Mouse (Mus musculus) forebrain, embryonic 14.5 days (tissue): Measurements from ENCODE around the gene Focad. TPM values are rescaled to one million over a fixed set of nuclear protein-coding genes. Genes with fewer than 3 reads are reported as not detected.

Experiments used
- ATAC-seq: fragments of 200-750 bp; cut with Nextera tagmentation; 2 replicates; pipeline ENCODE4 v1.8.0; 2017; ENCODE audit warnings: mild to moderate bottlenecking, moderate library complexity
- DNase-seq: peaks from one replicate; pipeline ENCODE4 v3.0.0-alpha.2; 2015; ENCODE audit warnings: low spot score
- H3K27ac ChIP-seq: fragments of 300-500 bp; sonication (generic); 2 replicates; pipeline ENCODE4 v1.5.1; 2014; ENCODE audit warnings: low read depth, mild to moderate bottlenecking, control low read depth, low read length, moderate library complexity
- H3K27me3 ChIP-seq: fragments of 300-500 bp; sonication (generic); replicated peaks from 2 replicates; pipeline ENCODE4 v1.6.1; 2014; ENCODE audit warnings: low read length, control low read depth, mixed read lengths; ENCODE audit not compliant: control insufficient read depth, insufficient read depth
- H3K36me3 ChIP-seq: fragments of 300-500 bp; sonication (generic); 2 replicates; pipeline ENCODE4 v1.6.1; 2014; ENCODE audit warnings: low read length, control low read depth; ENCODE audit not compliant: control insufficient read depth, insufficient read depth
- H3K4me1 ChIP-seq: fragments of 300-500 bp; sonication (generic); 2 replicates; pipeline ENCODE4 v1.6.1; 2014; ENCODE audit warnings: antibody characterized with exemption, low read length, control low read depth; ENCODE audit not compliant: control insufficient read depth, insufficient read depth
- H3K4me2 ChIP-seq: fragments of 300-500 bp; sonication (generic); 2 replicates; pipeline ENCODE4 v1.6.1; 2014; ENCODE audit warnings: mild to moderate bottlenecking, control low read depth, low read length
- H3K4me3 ChIP-seq: fragments of 300-500 bp; sonication (generic); 2 replicates; pipeline ENCODE4 v1.5.1; 2014; ENCODE audit warnings: low read depth, low read length, control low read depth
- H3K9ac ChIP-seq: fragments of 300-500 bp; sonication (generic); 2 replicates; pipeline ENCODE4 v1.6.1; 2014; ENCODE audit warnings: mild to moderate bottlenecking, low read length, control low read depth, moderate library complexity
- H3K9me3 ChIP-seq: fragments of 300-500 bp; sonication (generic); replicated peaks from 2 replicates; pipeline ENCODE4 v1.6.1; 2016; ENCODE audit warnings: low read length, control low read depth, mixed read lengths; ENCODE audit not compliant: control insufficient read depth
- WGBS: fragments of 180-500 bp; shearing (Covaris S2); extraction: QIAGEN DNeasy Blood & Tissue Kit; methylation state at CpG from one replicate; pipeline ENCODE4 v1.1.7; 2014; 5-methylcytosine and 5-hydroxymethylcytosine counted together
- polyA plus RNA-seq: library from polyadenylated mRNA; unstranded; fragments of >200 nt; fragmentation: Nextera tagmentation; extraction: Ambion mirVana; gene quantifications from 2 replicates; pipeline ENCODE4 v1.2.1, GENCODE M21; 2014

The Focad gene
- polyA plus RNA-seq, 1 experiment from 2014 or later = 20.1 TPM

DNA sequence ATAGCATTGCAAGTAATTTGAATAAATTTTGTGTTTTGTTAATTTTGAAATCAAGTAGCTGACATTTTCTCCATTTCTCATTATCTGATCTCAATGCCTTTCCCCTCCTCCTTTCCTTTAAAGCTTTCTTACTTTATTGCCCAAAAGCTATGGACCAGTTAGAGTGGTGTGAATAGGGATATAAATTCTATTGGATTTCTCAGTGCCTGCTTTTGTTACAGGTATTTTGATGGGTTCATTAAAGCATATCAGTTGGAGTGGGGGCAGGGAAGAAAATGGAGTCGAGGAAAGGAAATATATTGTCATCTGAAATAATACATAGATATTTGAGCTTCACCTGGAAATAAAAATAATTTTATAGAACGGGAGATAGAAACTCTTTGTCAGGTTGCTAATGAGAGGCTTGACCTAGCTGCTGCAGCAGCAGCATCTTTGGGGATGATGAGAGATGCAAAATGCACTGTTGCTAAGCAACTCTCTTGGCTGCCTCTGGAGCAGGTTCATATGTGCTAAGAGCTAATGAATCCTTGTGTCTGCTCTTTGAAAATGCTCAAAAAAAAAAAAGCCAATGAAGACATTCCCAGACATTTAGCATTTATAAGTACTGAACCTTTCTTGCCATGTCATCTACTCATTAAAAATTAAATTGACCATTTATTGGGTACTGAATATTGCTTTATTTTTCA is 116.9 kb downstream of the Focad start:
- no peaks in the 10 kb centered on the region for H3K9me3 ChIP-seq
- WGBS = 29% methylated on average over 2 of the region's 2 CpGs
- no peak overlapping the region for H3K4me3 ChIP-seq
- DNase-seq (peak; percentile 93), ATAC-seq (peak; percentile 72)
- H3K4me2 ChIP-seq = peak overlapping the region; percentile 22; the same call in 1 of the 2 replicates
- peak overlapping the region; percentile 87 for H3K27ac ChIP-seq
- H3K9ac ChIP-seq = 0 out of 2 replicates have a peak overlapping the region, but pooled peaks have one; percentile 8
- H3K27me3 ChIP-seq = no peaks in the 10 kb centered on the region
- peaks cover 27% of the 10 kb centered on the region; the same call in 1 of the 2 replicates for H3K4me1 ChIP-seq
- H3K36me3 ChIP-seq = no peaks in the 10 kb centered on the region

DNA sequence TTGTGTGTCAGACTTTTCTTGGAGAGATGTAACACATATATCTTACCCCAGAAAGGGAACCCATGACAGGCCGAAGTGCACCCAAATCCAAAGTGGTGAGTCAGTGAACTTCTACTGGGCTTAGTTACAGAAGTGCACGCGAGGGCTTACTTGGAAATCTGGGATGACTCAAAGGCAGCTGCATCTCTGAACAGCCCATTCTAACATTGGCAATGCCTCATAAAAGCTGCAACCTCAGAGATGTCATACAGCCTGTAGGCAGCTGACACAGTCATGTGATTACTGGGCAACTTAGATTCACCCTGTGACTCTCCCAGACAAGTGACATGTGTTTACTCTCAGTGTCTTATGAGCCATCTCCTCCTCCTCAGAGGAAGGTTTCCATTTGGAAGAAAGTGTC is 119.5 kb downstream of the Focad start:
- peaks cover 20% of the 10 kb centered on the region; the same call in 1 of the 2 replicates for H3K4me1 ChIP-seq
- H3K36me3 ChIP-seq = no peaks in the 10 kb centered on the region
- H3K9ac ChIP-seq = no peak overlapping the region
- no peak for DNase-seq
- ATAC-seq = no peak
- 98% methylated on average over 3 of the region's 3 CpGs for WGBS
- no peak overlapping the region for H3K4me2 ChIP-seq
- H3K27ac ChIP-seq = no peak overlapping the region
- H3K4me3 ChIP-seq = no peak overlapping the region
- no peaks in the 10 kb centered on the region for H3K27me3 ChIP-seq
- no peaks in the 10 kb centered on the region for H3K9me3 ChIP-seq

DNA sequence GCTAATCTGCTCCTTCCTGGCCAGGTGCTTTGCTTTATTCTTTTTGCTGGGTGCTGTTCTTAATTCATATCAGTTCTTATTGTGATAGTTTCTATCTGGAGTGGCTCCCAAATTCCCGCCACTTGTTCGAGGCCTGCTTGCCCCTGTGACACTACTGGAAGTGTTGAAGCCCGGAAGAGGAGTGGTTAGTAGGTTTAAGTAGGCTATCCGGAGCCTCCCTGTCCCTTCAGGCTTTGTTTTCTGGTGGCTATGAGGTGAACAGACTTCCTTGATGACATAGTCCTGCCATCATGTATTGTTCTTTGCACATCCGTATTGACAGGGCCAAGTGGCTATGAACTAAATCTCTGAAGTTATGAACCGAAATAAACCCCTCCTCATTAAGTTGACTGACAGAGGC is 123.9 kb downstream of the Focad start:
- DNase-seq (no peak), ATAC-seq (no peak)
- no peak overlapping the region for H3K9ac ChIP-seq

DNA sequence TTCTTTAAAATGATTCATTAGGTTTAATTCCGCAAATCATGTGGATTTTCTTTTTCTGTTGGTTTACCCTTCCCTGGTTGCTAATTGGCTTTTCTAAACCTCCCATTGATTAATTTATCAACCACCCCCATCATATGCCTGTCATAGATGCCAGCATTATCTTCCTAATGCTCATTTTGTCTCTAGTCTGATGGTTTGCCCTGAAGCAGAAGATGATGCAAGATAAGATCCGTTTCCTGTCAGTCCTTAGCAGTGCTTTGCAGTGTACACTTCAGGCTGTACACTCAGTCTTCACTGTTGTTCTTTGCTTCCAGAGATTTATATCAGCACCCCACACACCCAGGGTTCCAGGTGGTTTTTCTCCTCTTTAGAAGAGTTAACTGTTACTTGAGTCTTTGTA is 124.4 kb downstream of the Focad start:
- H3K9ac ChIP-seq = no peak overlapping the region
- no peak overlapping the region for H3K4me2 ChIP-seq
- no peak overlapping the region for H3K27ac ChIP-seq
- H3K9me3 ChIP-seq = no peaks in the 10 kb centered on the region
- DNase-seq (no peak), ATAC-seq (no peak)
- no peaks in the 10 kb centered on the region for H3K27me3 ChIP-seq
- no peak overlapping the region for H3K4me3 ChIP-seq
- 91% methylated on average over 2 of the region's 2 CpGs for WGBS
- no peaks in the 10 kb centered on the region for H3K4me1 ChIP-seq
- H3K36me3 ChIP-seq = no peaks in the 10 kb centered on the region

More for the DNA sequence above, 123.9 kb downstream of the Focad start:
- H3K4me3 ChIP-seq = no peak overlapping the region
- no peak overlapping the region for H3K27ac ChIP-seq
- no peaks in the 10 kb centered on the region for H3K36me3 ChIP-seq
- H3K9me3 ChIP-seq = no peaks in the 10 kb centered on the region
- WGBS = 76% methylated on average over 6 of the region's 6 CpGs
- H3K4me1 ChIP-seq = no peaks in the 10 kb centered on the region
- H3K4me2 ChIP-seq = no peak overlapping the region
- no peaks in the 10 kb centered on the region for H3K27me3 ChIP-seq

DNA sequence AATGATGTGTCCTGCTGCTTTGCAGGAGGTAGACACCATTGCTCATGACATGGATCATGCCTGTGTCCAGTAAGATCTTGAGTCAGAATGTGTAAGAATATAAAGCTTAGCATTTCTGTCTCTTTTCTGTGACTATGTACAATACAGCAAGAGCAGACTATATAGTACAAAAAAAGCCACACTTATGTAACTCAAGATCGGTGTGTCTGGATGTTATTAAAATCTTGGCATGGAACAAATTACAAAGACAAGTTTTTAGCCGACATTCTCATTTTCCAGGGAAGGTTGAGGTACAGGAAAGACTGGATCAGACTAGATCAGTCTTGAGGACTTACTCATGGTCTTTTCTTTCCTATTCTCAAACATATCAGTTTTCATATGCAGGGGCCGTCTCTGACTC is 136.9 kb downstream of the Focad start:
- no peak for ATAC-seq
- 92% methylated on average over 3 of the region's 3 CpGs for WGBS

DNA sequence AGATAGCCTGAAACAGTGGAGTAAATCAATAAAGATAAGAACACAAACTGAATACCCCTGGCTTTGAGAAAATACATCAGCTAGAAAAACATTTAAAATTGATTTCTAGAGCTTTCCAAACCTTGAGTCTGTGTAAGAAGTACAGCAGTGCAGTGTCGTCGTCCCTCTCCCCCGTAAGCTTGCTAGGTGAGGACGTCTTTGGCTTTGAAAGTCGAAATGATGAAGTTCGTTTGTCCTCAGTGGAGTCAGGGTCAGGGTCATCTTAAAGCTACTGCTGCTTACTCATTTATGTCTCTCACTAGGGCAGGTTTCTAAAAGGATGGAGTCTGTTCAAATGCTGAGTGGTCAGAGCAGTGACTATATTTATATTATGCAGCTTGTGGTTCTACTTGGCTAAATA is 141.5 kb downstream of the Focad start:
- peaks cover 12% of the 10 kb centered on the region for H3K4me1 ChIP-seq
- WGBS = 82% methylated on average over 6 of the region's 6 CpGs
- no peak overlapping the region for H3K9ac ChIP-seq
- H3K27me3 ChIP-seq = no peaks in the 10 kb centered on the region
- H3K4me3 ChIP-seq = no peak overlapping the region
- DNase-seq = no peak
- no peak overlapping the region for H3K27ac ChIP-seq
- no peak for ATAC-seq
- H3K4me2 ChIP-seq = no peak overlapping the region
- H3K36me3 ChIP-seq = no peaks in the 10 kb centered on the region
- no peaks in the 10 kb centered on the region for H3K9me3 ChIP-seq

More for the DNA sequence above, 136.9 kb downstream of the Focad start:
- Histone ChIP-seq H3K4me2 (no peak overlapping the region), H3K4me1 (no peaks in the 10 kb centered on the region), H3K9ac (no peak overlapping the region), H3K9me3 (no peaks in the 10 kb centered on the region), H3K36me3 (no peaks in the 10 kb centered on the region), H3K27ac (no peak overlapping the region), H3K27me3 (no peaks in the 10 kb centered on the region), H3K4me3 (no peak overlapping the region)
- DNase-seq = no peak

DNA sequence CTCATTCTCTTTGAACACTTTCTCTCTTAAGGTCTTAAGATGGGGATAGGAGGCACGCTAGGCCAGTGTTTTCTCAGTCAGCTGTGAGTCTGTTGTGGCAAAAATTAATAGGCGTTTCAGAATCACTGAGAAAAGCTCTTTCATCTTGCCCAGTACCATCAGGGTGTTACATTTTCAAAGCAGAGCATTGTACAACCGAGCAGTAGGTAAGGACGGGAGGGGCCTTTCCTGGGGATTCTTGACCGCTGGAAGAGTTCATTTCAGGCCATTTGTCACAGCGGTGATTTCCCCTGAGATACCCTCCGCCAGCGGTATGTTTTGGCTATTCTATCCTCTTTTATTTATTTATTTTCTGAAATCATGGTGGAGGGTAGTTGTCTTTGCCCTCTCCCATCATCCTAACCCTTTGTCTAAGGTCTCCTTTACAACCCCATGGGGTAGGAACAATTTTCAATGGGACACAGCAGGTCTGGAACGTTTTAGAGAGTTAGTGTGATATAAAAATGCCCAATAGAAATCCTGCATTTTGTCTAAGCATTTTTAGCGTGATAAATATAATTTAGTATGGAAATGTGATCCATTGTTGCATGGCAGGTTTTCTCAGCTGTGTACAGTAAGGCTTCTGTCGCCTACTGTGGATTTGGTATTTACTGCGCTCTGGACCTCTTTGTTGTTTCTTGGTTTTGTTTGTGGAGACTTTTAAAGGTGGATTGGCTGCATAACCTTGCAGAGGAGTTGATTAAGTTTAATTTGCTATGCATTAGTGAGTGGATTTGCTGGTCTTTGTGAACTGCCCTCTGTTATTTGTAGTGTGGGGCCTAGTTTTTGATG is 142.7 kb downstream of the Focad start:
- DNase-seq (peak; percentile 39), ATAC-seq (peak; percentile 47; the same call in 1 of the 2 replicates)

DNA sequence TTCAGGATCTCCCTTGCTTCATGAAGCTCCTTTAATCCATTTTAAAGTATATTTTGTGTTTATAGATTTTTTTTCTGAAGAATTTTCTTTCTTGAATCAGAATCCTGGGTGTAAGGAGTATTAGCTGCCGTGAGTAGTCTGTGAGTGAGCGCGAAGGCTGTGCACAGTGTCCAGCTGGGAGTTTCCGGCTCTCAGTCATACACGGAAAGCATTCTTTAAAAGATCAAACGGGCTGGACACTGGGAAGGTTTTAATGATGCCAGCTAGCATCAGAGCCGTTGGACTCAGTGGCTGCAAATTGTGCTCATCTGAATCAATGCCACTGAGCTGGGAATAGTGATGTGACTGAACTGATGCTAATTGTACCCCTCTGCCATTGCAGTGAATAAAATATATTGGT is 143.9 kb downstream of the Focad start:
- H3K9ac ChIP-seq = 0 out of 2 replicates have a peak overlapping the region, but pooled peaks have one; percentile 18
- peaks cover 12% of the 10 kb centered on the region for H3K4me1 ChIP-seq
- no peaks in the 10 kb centered on the region for H3K9me3 ChIP-seq
- ATAC-seq (peak; percentile 54; the same call in 1 of the 2 replicates), DNase-seq (peak; percentile 68)
- no peaks in the 10 kb centered on the region for H3K27me3 ChIP-seq
- no peak overlapping the region for H3K27ac ChIP-seq
- no peaks in the 10 kb centered on the region for H3K36me3 ChIP-seq
- H3K4me3 ChIP-seq = no peak overlapping the region
- no peak overlapping the region for H3K4me2 ChIP-seq
- WGBS = 7% methylated on average over 7 of the region's 7 CpGs

More for the DNA sequence above, 142.7 kb downstream of the Focad start:
- H3K4me2 ChIP-seq = no peak overlapping the region
- no peak overlapping the region for H3K4me3 ChIP-seq
- H3K9me3 ChIP-seq = no peaks in the 10 kb centered on the region
- no peaks in the 10 kb centered on the region for H3K27me3 ChIP-seq
- no peaks in the 10 kb centered on the region for H3K36me3 ChIP-seq
- H3K4me1 ChIP-seq = peaks cover 12% of the 10 kb centered on the region
- H3K27ac ChIP-seq = no peak overlapping the region
- H3K9ac ChIP-seq = no peak overlapping the region
- WGBS = 17% methylated on average over 12 of the region's 12 CpGs

DNA sequence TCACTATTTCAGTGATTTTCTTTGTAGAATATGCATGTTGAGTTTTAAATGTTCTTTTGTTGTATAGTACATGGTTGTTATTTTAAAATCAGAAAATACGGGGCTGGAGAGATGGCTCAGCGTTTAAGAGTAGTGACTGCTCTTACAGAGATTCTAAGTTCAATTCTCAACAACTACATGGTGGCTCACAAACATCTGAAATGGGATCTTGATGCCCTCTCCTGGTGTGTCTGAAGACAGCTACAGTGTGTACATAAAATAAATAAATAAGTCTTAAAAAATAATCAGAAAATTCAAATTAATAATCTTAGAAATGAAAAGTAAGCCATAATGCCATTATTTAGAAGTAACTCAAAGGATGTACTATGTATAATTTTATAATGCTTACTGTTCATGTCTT is 149.4 kb downstream of the Focad start:
- H3K4me3 ChIP-seq = no peak overlapping the region
- DNase-seq (no peak), ATAC-seq (no peak)
- no peaks in the 10 kb centered on the region for H3K27me3 ChIP-seq
- no peak overlapping the region for H3K4me2 ChIP-seq
- no peak overlapping the region for H3K9ac ChIP-seq
- 89% methylated on average over 2 of the region's 2 CpGs for WGBS
- H3K9me3 ChIP-seq = no peaks in the 10 kb centered on the region
- H3K27ac ChIP-seq = no peak overlapping the region
- no peaks in the 10 kb centered on the region for H3K36me3 ChIP-seq
- H3K4me1 ChIP-seq = no peaks in the 10 kb centered on the region
